Mouse (Mus musculus) liver, postnatal 0 days (tissue): ENCODE results near the gene Lzts3.

Source experiments
- CTCF ChIP-seq: sonication (generic); IDR thresholded peaks from 2 replicates; pipeline ENCODE4 v1.5.1; 2016; ENCODE audit warnings: antibody characterized with exemption, low read depth
- EP300 ChIP-seq: IDR thresholded peaks from 2 replicates; pipeline ENCODE4 v1.6.1; 2016; ENCODE audit warnings: antibody characterized with exemption, low read depth, mild to moderate bottlenecking

GRCm38 (mm10) chr2:130658530-130658929 lies 15.9 kb upstream of the Lzts3 start:
- no peak for TF ChIP-seq CTCF
- TF ChIP-seq EP300: no peak
